Mouse (Mus musculus) midbrain, embryonic 14.5 days (tissue): ENCODE data around the gene Shd. TPM values are rescaled to one million over a fixed set of nuclear protein-coding genes. Genes with fewer than 3 reads are reported as not detected.

ENCODE experiments used
- ATAC-seq: fragments of 200-750 bp; cut with Nextera tagmentation; 2 replicates; pipeline ENCODE4 v1.8.0; 2017; ENCODE audit warnings: moderate number of reproducible peaks, moderate library complexity; ENCODE audit not compliant: low FRiP score, low TSS enrichment
- DNase-seq: peaks from one replicate; pipeline ENCODE4 v3.0.0-alpha.2; 2015
- H3K27ac ChIP-seq: fragments of 300-500 bp; sonication (generic); replicated peaks from 2 replicates; pipeline ENCODE4 v1.5.1; 2014; ENCODE audit warnings: mild to moderate bottlenecking, low read depth, low read length, moderate library complexity
- H3K27me3 ChIP-seq: fragments of 300-500 bp; sonication (generic); 2 replicates; pipeline ENCODE4 v1.6.1; 2014; ENCODE audit warnings: low read length, control low read depth, mixed read lengths; ENCODE audit not compliant: control insufficient read depth, insufficient read depth
- H3K36me3 ChIP-seq: fragments of 300-500 bp; sonication (generic); 2 replicates; pipeline ENCODE4 v1.6.1; 2014; ENCODE audit warnings: low read length, control low read depth; ENCODE audit not compliant: control insufficient read depth, insufficient read depth
- H3K4me1 ChIP-seq: fragments of 300-500 bp; sonication (generic); 2 replicates; pipeline ENCODE4 v1.6.1; 2014; ENCODE audit warnings: mild to moderate bottlenecking, antibody characterized with exemption, low read length, control low read depth; ENCODE audit not compliant: control insufficient read depth, insufficient read depth
- H3K4me2 ChIP-seq: fragments of 300-500 bp; sonication (generic); 2 replicates; pipeline ENCODE4 v1.6.1; 2014; ENCODE audit warnings: mild to moderate bottlenecking, low read length, moderate library complexity
- H3K4me3 ChIP-seq: fragments of 300-500 bp; sonication (generic); replicated peaks from 2 replicates; pipeline ENCODE4 v1.5.1; 2014; ENCODE audit warnings: low read depth, low read length
- H3K9ac ChIP-seq: fragments of 300-500 bp; sonication (generic); replicated peaks from 2 replicates; pipeline ENCODE4 v1.6.1; 2014; ENCODE audit warnings: mild to moderate bottlenecking, low read length, moderate library complexity
- H3K9me3 ChIP-seq: fragments of 300-500 bp; sonication (generic); 2 replicates; pipeline ENCODE4 v1.6.1; 2016; ENCODE audit warnings: low read length, control low read depth, mixed read lengths; ENCODE audit not compliant: control insufficient read depth
- WGBS: fragments of 180-500 bp; shearing (Covaris S2); extraction: QIAGEN DNeasy Blood & Tissue Kit; methylation state at CpG from one replicate; pipeline ENCODE4 v1.1.7; 2014; 5-methylcytosine and 5-hydroxymethylcytosine counted together
- polyA plus RNA-seq: library from polyadenylated mRNA; unstranded; fragments of >200 nt; fragmentation: Nextera tagmentation; extraction: Ambion mirVana; gene quantifications from 2 replicates; pipeline ENCODE4 v1.2.1, GENCODE M21; 2014

Shd gene
- polyA plus RNA-seq, 1 experiment from 2014 or later = 178 TPM

GRCm38 (mm10) chr17:56022989-56023290, 52.7 kb downstream of the Shd start:
- Histone ChIP-seq H3K9me3 (no peaks in the 10 kb centered on the region), H3K36me3 (peaks cover 28% of the 10 kb centered on the region), H3K4me2 (no peak overlapping the region), H3K9ac (no peak overlapping the region), H3K4me3 (no peak overlapping the region), H3K4me1 (peaks cover 6% of the 10 kb centered on the region; the same call in 1 of the 2 replicates), H3K27ac (peak overlapping the region; percentile 45), H3K27me3 (no peaks in the 10 kb centered on the region)
- ATAC-seq (no peak), DNase-seq (no peak)
- WGBS = 80% methylated on average over 4 of the region's 4 CpGs

GRCm38 (mm10) chr17:56023386-56023785, 53.1 kb downstream of the Shd start:
- Histone ChIP-seq H3K27me3 (no peaks in the 10 kb centered on the region), H3K4me2 (no peak overlapping the region), H3K4me1 (peaks cover 6% of the 10 kb centered on the region; the same call in 1 of the 2 replicates), H3K27ac (no peak overlapping the region), H3K9me3 (no peaks in the 10 kb centered on the region), H3K4me3 (no peak overlapping the region), H3K36me3 (peaks cover 25% of the 10 kb centered on the region), H3K9ac (no peak overlapping the region)
- no peak for ATAC-seq
- WGBS = 89% methylated on average over 5 of the region's 5 CpGs
- no peak for DNase-seq

- Histone ChIP-seq H3K9ac (no peak overlapping the region), H3K27me3 (no peaks in the 10 kb centered on the region), H3K36me3 (peaks cover 16% of the 10 kb centered on the region), H3K4me2 (no peak overlapping the region), H3K4me1 (peaks cover 6% of the 10 kb centered on the region; the same call in 1 of the 2 replicates), H3K4me3 (no peak overlapping the region), H3K27ac (no peak overlapping the region), H3K9me3 (no peaks in the 10 kb centered on the region)
- WGBS = 76% methylated on average over 2 of the region's 2 CpGs
- ATAC-seq = no peak
- no peak for DNase-seq
These were observed 54.2 kb downstream of the Shd start for GRCm38 (mm10) chr17:56024476-56024875.

- ATAC-seq = no peak
- no peak for DNase-seq
- 78% methylated on average over 5 of the region's 5 CpGs for WGBS
- peaks cover 6% of the 10 kb centered on the region; the same call in 1 of the 2 replicates for H3K4me1 ChIP-seq
- no peaks in the 10 kb centered on the region for H3K9me3 ChIP-seq
- H3K27ac ChIP-seq = no peak overlapping the region
- H3K27me3 ChIP-seq = no peaks in the 10 kb centered on the region
- no peak overlapping the region for H3K9ac ChIP-seq
- H3K4me2 ChIP-seq = no peak overlapping the region
- peaks cover 14% of the 10 kb centered on the region for H3K36me3 ChIP-seq
- no peak overlapping the region for H3K4me3 ChIP-seq
These were observed 54.7 kb downstream of the Shd start for GRCm38 (mm10) chr17:56024931-56025330.

Other genes with a start within 250 kb of the Shd start
- gene Adgre4, start 220.5 kb upstream of the Shd start, polyA plus RNA-seq = 0.26 and 0.29 TPM in 2 replicates
- gene Zfp119a, start 91.5 kb upstream of the Shd start, polyA plus RNA-seq = 14.2 and 15.3 TPM in 2 replicates
- gene Zfp959, start 78.4 kb upstream of the Shd start, polyA plus RNA-seq = 17.8 and 18.8 TPM in 2 replicates
- 10.7 and 13.4 TPM in 2 replicates for gene Zfp119b, start 21.0 kb upstream of the Shd start, polyA plus RNA-seq
- 6.6 and 9.6 TPM in 2 replicates for gene Ebi3, start 17.8 kb upstream of the Shd start, polyA plus RNA-seq
- 20.0 and 21.4 TPM in 2 replicates for gene Yju2, start 11.4 kb upstream of the Shd start, polyA plus RNA-seq
- gene Fsd1, start 16.0 kb downstream of the Shd start, polyA plus RNA-seq = 141 and 188 TPM in 2 replicates
- 5.1 and 5.5 TPM in 2 replicates for gene Stap2, start 35.1 kb downstream of the Shd start, polyA plus RNA-seq
- gene Mpnd, start 35.2 kb downstream of the Shd start, polyA plus RNA-seq = 164 and 169 TPM in 2 replicates
- 96.2 and 96.3 TPM in 2 replicates for gene Sh3gl1, start 66.2 kb downstream of the Shd start, polyA plus RNA-seq
- gene Chaf1a, start 70.0 kb downstream of the Shd start, polyA plus RNA-seq = 3.3 and 4.8 TPM in 2 replicates
- 74.9 and 79.5 TPM in 2 replicates for gene Ubxn6, start 104.6 kb downstream of the Shd start, polyA plus RNA-seq
- gene Hdgfl2, start 109.2 kb downstream of the Shd start, polyA plus RNA-seq = 106 and 113 TPM in 2 replicates
- 0.13 TPM in 2 replicates for gene Plin4, start 139.3 kb downstream of the Shd start, polyA plus RNA-seq
- 0.55 and 1.0 TPM in 2 replicates for gene Plin5, start 147.1 kb downstream of the Shd start, polyA plus RNA-seq
- gene Lrg1, start 151.5 kb downstream of the Shd start, polyA plus RNA-seq = 0.15 and 0.34 TPM in 2 replicates
- 16.4 and 18.2 TPM in 2 replicates for gene Sema6b, start 169.9 kb downstream of the Shd start, polyA plus RNA-seq
- gene Tnfaip8l1, start 192.0 kb downstream of the Shd start, polyA plus RNA-seq = 8.5 and 10.5 TPM in 2 replicates
- 55.1 and 57.5 TPM in 2 replicates for gene Mydgf, start 213.5 kb downstream of the Shd start, polyA plus RNA-seq
- gene Dpp9, start 248.4 kb downstream of the Shd start, polyA plus RNA-seq = 22.3 and 26.7 TPM in 2 replicates